Mouse (Mus musculus): ENCODE measurements around the gene Eif3j1.
"Not testable (repeated sequence)": the region's sequence is repeated elsewhere in the genome, so short reads cannot be mapped to it uniquely, and the experiment has no call there.

Gene Eif3j1

GRCm38 (mm10) chr2:122097686-122098085 is 69.3 kb downstream of the Eif3j1 start:
- not testable (repeated sequence) for DNase-seq (ENCODE audit: low spot score in 2 of 2)

GRCm38 (mm10) chr2:122102070-122102469 is 73.7 kb downstream of the Eif3j1 start:
- DNase-seq (ENCODE audit: low spot score in 2 of 2): no peak

Data from cerebellum, postnatal 4 days (tissue).